Mouse (Mus musculus): ENCODE results near the gene Pkd1l2. TPM values are rescaled to one million over a fixed set of nuclear protein-coding genes. Genes with fewer than 3 reads are reported as not detected.
A peak's percentile ranks its signal among the peaks of the same experiment; 100 is the strongest.

Pkd1l2 gene
- polyA plus RNA-seq, 1 experiment from 2014 or later, result 0.02 TPM

DNA sequence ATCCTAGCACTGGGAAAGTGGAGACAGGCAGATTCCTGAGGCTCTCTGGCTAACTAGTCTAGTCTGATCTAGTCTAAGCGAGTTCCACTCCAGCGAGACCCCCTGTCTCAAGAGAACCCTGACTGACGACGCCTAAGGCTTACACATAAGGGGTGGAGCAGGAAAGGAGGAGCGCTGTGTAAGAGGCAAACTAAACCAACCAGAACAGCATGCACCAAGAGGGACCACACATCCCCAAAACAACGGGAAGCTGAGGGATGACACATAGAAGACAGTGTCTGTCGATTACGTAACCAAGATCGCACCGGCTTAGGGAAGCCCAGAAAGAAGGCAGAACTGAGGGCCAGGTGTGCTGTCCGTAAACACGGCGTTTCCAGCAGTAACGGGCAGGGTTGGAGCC is 2.6 kb downstream of the Pkd1l2 start:
- Histone ChIP-seq H3K4me1 (peaks cover 81% of the 10 kb centered on the region), H3K4me2 (no peak overlapping the region), H3K4me3 (no peak overlapping the region), H3K27me3 (replicated peaks) (peaks cover 20% of the 10 kb centered on the region), H3K36me3 (no peaks in the 10 kb centered on the region), H3K9ac (no peak overlapping the region), H3K9me3 (replicated peaks) (no peaks in the 10 kb centered on the region), H3K27ac (no peak overlapping the region)
- WGBS (ENCODE audit: insufficient replicate concordance), result 56% methylated on average over 14 of the region's 14 CpGs
- no peak for ATAC-seq

DNA sequence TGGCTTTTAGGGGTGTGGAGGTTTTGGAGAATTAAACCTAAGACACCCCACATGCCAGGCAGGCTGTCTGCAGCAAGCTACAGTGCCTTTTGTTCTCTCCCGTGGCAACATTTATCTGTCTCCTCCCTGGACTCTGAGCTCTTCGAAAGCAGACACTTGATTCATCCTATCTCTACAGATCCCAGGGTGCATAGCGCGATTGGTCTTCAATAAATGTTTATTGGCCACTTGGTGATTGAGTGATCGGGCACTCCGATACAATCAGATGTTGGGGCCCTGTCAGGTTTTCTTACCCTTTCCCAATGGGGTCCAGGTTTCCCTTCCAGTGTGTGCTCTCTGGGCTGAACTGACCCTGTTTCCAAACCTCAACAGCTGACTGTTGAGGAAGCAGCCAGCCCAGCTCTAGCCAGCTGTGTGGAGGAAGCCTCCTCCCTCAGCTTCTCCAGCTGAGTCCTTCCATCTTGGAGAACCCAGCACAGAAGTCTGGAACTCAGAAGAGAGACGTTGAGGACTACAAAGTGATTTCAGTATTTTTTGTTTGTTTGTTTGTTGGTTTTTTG is 3.8 kb downstream of the Pkd1l2 start:
- H3K27me3 ChIP-seq (replicated peaks), result peaks cover 20% of the 10 kb centered on the region
- no peaks in the 10 kb centered on the region for H3K36me3 ChIP-seq
- H3K4me2 ChIP-seq, result no peak overlapping the region
- no peaks in the 10 kb centered on the region for H3K9me3 ChIP-seq (replicated peaks)
- ATAC-seq, result no peak
- WGBS (ENCODE audit: insufficient replicate concordance), result 56% methylated on average over 7 of the region's 7 CpGs
- no peak overlapping the region for H3K9ac ChIP-seq
- H3K27ac ChIP-seq, result no peak overlapping the region
- peaks cover 81% of the 10 kb centered on the region for H3K4me1 ChIP-seq
- no peak overlapping the region for H3K4me3 ChIP-seq

DNA sequence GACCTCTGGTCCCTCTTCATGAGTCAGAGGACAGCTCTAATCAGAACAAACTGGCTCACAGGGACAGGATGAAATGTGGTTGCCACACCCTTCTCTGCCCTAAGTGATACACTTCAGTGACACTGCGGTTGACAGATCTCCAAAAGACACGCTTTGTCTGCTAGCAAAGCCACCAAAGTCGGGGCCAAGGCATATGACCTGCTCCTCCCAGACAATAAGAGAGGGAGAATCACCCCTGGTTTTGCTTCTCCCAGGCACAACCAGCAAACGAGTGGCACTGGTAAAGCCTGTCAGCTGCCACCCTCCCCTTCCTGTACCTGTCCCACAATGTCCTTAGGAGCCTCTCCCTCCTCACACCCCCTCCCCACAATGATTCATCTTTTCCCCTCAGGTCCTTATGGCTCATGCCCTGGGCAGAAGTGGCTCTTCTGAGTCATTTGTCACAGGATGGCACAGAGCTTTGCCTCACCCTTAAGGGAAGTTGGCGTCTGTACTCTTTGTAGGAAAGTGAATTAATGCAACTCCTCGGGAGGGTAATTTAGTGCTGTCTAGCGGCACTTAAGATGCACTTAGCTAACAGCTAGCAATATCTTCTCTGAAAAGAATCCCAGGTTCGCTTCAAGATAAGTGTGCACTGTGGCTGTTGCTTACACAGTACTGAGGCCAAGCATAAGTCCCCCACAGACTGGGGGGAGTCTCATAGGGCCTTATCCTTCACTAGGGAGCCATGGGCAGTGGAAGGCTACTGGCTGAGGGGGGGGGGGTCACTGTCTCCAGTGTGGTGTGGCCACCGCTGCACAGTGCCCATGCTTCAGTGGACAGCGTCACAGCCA is 7.7 kb downstream of the Pkd1l2 start:
- H3K4me2 ChIP-seq, result peak overlapping the region; percentile 49

DNA sequence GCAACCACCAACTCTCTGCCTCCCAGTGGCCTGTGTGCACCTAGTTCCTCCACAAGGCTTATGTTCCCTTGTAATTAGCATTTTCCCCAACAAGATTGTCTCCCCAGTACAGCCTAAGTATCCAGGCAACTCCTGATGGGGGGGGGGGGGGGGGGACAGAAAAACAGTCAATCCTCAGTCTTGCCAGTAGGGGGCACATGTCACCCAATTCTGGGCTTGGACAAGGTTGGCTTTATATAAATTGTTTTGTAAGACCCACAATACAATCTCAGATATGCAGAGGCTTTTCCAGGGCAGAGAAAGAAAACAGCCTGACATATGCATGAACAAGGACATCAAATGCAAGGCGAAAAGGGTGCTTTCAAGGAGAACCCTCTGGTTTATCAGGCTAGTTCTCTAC is 12.5 kb downstream of the Pkd1l2 start:
- Histone ChIP-seq H3K4me1 (peaks cover 19% of the 10 kb centered on the region), H3K4me3 (no peak overlapping the region), H3K36me3 (no peaks in the 10 kb centered on the region), H3K27me3 (replicated peaks) (peaks cover 5% of the 10 kb centered on the region; the same call in 1 of the 2 replicates), H3K27ac (no peak overlapping the region), H3K9ac (no peak overlapping the region), H3K4me2 (no peak overlapping the region), H3K9me3 (replicated peaks) (no peaks in the 10 kb centered on the region)
- ATAC-seq, result no peak
- WGBS (ENCODE audit: insufficient replicate concordance), result 68% methylated on average over 1 of the region's 1 CpGs

More for the DNA sequence above, 7.7 kb downstream of the Pkd1l2 start:
- WGBS (ENCODE audit: insufficient replicate concordance), result 21% methylated on average over 10 of the region's 10 CpGs
- Histone ChIP-seq H3K27ac (peak overlapping the region; percentile 83), H3K9me3 (replicated peaks) (no peaks in the 10 kb centered on the region), H3K4me3 (no peak overlapping the region), H3K9ac (peak overlapping the region; percentile 23; the same call in 1 of the 2 replicates), H3K36me3 (no peaks in the 10 kb centered on the region), H3K27me3 (replicated peaks) (peaks cover 13% of the 10 kb centered on the region; the same call in 1 of the 2 replicates), H3K4me1 (peaks cover 52% of the 10 kb centered on the region)
- ATAC-seq, result peak; percentile 89

DNA sequence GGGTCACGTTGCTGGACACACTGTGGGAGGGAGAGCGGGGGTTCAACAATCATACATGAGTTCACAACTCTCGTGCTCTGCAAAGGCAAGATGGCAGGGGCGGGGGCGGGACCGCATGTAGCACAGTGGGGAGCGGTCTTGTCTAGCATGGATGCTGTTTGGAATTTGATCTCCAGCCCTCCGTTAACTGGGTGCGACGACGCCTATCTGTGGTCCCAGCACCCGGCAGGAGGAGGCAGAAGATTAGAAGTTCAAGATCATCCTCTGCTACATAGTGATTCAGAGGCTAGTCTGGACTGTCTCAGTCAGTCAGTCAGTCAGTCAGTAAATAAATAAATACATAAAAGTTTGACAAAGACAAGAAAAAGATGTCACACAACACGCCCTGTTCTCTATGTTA is 14.0 kb downstream of the Pkd1l2 start:
- Histone ChIP-seq H3K4me3 (no peak overlapping the region), H3K4me1 (0 out of 2 replicates have a peak, but pooled peaks cover 7% of the 10 kb centered on the region), H3K4me2 (no peak overlapping the region), H3K36me3 (no peaks in the 10 kb centered on the region), H3K27ac (no peak overlapping the region), H3K9me3 (replicated peaks) (no peaks in the 10 kb centered on the region), H3K27me3 (replicated peaks) (peaks cover 10% of the 10 kb centered on the region; the same call in 1 of the 2 replicates), H3K9ac (no peak overlapping the region)
- ATAC-seq, result peak; percentile 31; the same call in 1 of the 2 replicates
- 55% methylated on average over 13 of the region's 13 CpGs for WGBS (ENCODE audit: insufficient replicate concordance)

DNA sequence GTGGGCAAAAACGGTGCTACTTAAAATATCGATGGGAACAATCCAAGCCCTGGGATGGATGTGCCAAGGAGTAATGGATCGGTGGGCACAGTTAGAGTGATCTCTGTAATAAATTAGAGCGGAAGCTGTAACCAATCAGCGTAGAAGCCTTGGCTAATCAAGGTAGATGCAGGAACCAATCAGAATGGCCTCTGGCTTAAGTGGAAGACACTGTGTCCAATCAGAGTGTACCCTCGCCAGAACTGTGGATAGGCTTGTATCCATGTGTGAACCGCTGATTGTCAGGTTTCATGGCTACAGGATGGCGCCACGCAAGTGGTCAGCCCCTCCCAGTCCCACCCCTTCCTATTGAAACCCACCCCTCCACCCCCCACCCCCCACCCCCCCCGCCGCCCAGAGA is 14.9 kb downstream of the Pkd1l2 start:
- no peak overlapping the region for H3K9ac ChIP-seq
- H3K4me1 ChIP-seq, result 0 out of 2 replicates have a peak, but pooled peaks cover 7% of the 10 kb centered on the region
- H3K4me3 ChIP-seq, result no peak overlapping the region
- H3K4me2 ChIP-seq, result no peak overlapping the region
- 71% methylated on average over 11 of the region's 11 CpGs for WGBS (ENCODE audit: insufficient replicate concordance)
- peaks cover 10% of the 10 kb centered on the region; the same call in 1 of the 2 replicates for H3K27me3 ChIP-seq (replicated peaks)
- no peak overlapping the region for H3K27ac ChIP-seq
- ATAC-seq, result no peak
- no peaks in the 10 kb centered on the region; the same call in 1 of the 2 replicates for H3K9me3 ChIP-seq (replicated peaks)
- no peaks in the 10 kb centered on the region for H3K36me3 ChIP-seq

DNA sequence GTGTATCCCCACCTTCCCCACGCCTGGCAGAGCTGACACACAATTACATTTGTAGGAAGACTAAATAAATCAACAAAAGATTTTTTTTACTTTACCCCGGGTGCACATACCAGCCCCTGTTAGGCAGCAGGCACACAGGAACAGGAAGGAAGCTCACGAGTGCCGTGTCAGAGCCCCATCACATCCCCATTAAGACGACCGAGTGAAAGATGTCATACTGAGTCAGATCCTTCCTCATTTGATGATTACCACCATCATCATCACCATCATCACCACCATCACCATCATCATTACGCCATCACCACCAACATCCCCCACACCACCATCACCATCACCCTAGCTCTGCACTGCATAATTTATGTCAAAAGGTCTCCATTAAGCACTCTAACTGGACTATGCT is 15.3 kb downstream of the Pkd1l2 start:
- WGBS (ENCODE audit: insufficient replicate concordance), result 35% methylated on average over 7 of the region's 7 CpGs
- Histone ChIP-seq H3K27me3 (replicated peaks) (peaks cover 10% of the 10 kb centered on the region; the same call in 1 of the 2 replicates), H3K9me3 (replicated peaks) (no peaks in the 10 kb centered on the region; the same call in 1 of the 2 replicates), H3K36me3 (no peaks in the 10 kb centered on the region), H3K4me2 (no peak overlapping the region), H3K4me3 (no peak overlapping the region), H3K27ac (no peak overlapping the region), H3K9ac (no peak overlapping the region), H3K4me1 (0 out of 2 replicates have a peak, but pooled peaks cover 7% of the 10 kb centered on the region)
- no peak for ATAC-seq

DNA sequence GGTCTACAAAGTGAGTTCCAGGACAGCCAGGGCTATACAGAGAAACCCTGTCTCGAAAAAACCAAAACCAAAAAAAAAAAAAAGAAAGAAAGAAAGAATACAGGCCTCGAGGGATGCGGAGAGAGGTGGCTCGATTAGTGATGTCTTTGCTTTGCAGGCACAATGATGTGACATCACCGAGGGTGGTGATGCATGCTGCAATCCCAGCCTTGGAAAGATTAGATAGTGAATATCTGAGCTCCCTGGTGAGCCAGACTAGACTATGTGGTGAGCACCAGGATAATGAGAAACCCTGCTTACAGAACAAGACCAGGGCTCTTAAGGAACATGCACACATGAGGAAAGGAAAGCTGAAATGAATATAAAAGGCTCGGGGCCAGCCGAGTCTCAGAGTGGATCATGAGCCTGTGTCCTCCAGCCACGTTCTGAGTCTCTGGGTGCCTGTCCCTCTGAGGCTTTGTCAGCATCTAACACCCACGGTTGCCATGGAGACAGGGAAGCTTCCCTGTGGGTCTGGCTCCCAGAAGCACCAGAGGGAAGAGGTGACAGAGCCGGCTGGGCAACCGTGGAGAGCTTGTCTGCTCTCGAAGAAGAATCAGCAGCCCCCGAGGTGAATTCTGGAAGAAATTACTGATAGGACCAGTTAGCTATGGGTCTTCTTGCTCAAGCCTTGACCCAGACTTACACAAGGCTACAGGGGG is 20.9 kb downstream of the Pkd1l2 start:
- no peaks in the 10 kb centered on the region for H3K36me3 ChIP-seq
- no peak overlapping the region for H3K4me3 ChIP-seq
- no peaks in the 10 kb centered on the region for H3K4me1 ChIP-seq
- ATAC-seq, result no peak
- WGBS (ENCODE audit: insufficient replicate concordance), result 54% methylated on average over 13 of the region's 13 CpGs
- H3K9ac ChIP-seq, result no peak overlapping the region
- H3K27ac ChIP-seq, result no peak overlapping the region
- no peaks in the 10 kb centered on the region; the same call in 1 of the 2 replicates for H3K9me3 ChIP-seq (replicated peaks)
- no peak overlapping the region for H3K4me2 ChIP-seq
- H3K27me3 ChIP-seq (replicated peaks), result peaks cover 13% of the 10 kb centered on the region; the same call in 1 of the 2 replicates

DNA sequence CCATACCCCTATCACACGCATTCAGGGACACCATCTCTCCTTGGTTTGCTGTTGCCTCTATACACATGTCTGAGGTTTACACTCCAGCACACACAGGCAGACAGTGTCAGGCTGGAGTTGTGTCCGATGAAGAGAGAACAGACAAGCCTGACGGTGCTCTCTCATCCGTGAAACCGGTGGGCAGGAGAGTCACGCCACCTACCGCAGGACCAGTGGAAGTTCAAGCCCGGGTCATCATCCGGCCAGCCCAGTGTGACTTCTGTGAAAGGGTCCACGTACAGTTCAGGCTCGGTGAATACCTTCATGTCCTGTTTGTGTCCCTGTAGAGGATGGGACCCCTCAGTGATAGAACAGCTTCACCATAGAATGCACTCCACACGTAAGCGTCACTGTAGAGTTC is 21.9 kb downstream of the Pkd1l2 start:
- H3K4me1 ChIP-seq, result peaks cover 4% of the 10 kb centered on the region; the same call in 1 of the 2 replicates
- 73% methylated on average over 13 of the region's 13 CpGs for WGBS (ENCODE audit: insufficient replicate concordance)
- H3K36me3 ChIP-seq, result no peaks in the 10 kb centered on the region
- no peak overlapping the region for H3K4me3 ChIP-seq
- H3K9ac ChIP-seq, result no peak overlapping the region
- no peak overlapping the region for H3K27ac ChIP-seq
- no peak for ATAC-seq
- H3K4me2 ChIP-seq, result no peak overlapping the region
- H3K27me3 ChIP-seq (replicated peaks), result peaks cover 17% of the 10 kb centered on the region; the same call in 1 of the 2 replicates
- no peaks in the 10 kb centered on the region; the same call in 1 of the 2 replicates for H3K9me3 ChIP-seq (replicated peaks)

DNA sequence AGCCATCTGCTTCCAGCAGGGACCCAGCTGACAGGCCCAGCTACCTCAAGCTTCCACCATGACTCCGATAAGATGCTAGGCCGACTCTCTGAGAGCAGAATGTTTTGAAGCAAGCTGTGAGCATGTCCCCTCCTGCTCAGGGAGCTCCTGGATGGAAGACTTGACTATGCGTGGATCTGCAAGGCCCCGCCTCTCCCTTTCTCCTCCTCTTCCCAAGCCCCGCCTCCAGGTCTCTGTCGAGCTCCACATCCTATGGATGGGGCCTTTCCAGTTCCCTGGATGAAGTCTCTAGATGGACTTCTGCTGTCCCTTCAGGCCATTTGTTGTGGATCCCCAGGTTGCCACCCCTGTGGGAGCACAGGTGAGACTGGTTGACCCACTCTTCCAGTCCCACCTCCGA is 23.2 kb downstream of the Pkd1l2 start:
- Histone ChIP-seq H3K27me3 (replicated peaks) (peaks cover 12% of the 10 kb centered on the region; the same call in 1 of the 2 replicates), H3K27ac (no peak overlapping the region), H3K4me1 (peaks cover 13% of the 10 kb centered on the region), H3K4me3 (no peak overlapping the region), H3K9me3 (replicated peaks) (no peaks in the 10 kb centered on the region; the same call in 1 of the 2 replicates), H3K9ac (no peak overlapping the region), H3K36me3 (no peaks in the 10 kb centered on the region), H3K4me2 (no peak overlapping the region)
- ATAC-seq, result no peak
- 68% methylated on average over 7 of the region's 7 CpGs for WGBS (ENCODE audit: insufficient replicate concordance)

DNA sequence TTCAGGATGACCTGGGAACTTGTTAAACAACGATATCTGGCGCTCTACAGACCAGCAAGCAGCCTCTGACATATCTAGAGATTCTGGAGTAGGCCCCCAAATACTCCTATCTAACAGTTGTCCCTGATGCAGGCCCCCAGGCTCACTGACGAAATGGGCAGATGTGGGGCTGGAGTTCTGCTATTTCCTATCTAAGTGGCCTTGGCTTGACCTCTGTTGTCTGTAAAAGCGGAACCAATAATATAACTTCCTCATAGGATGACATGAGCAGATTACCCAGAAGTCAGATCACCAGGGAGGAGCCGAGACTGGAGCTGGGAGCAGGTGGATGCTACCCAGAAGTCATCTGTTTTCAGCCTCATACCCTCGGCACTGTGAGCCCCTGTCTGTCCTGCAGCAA is 27.2 kb downstream of the Pkd1l2 start:
- 11% methylated on average over 6 of the region's 6 CpGs for WGBS (ENCODE audit: insufficient replicate concordance)
- H3K27me3 ChIP-seq (replicated peaks), result peaks cover 12% of the 10 kb centered on the region; the same call in 1 of the 2 replicates
- no peak overlapping the region for H3K27ac ChIP-seq
- H3K4me3 ChIP-seq, result no peak overlapping the region
- H3K4me2 ChIP-seq, result no peak overlapping the region
- H3K9ac ChIP-seq, result no peak overlapping the region
- no peaks in the 10 kb centered on the region for H3K9me3 ChIP-seq (replicated peaks)
- H3K4me1 ChIP-seq, result peaks cover 18% of the 10 kb centered on the region
- no peak for ATAC-seq
- no peaks in the 10 kb centered on the region for H3K36me3 ChIP-seq
